8 mouse cellular contexts compared by ENCODE assay signal in genomic region chr15:100038470-100038971, GRCm38 (mm10). TPM values are rescaled to one million over a fixed set of nuclear protein-coding genes. Genes with fewer than 3 reads are reported as not detected.
A peak's percentile ranks its signal among the peaks of the same experiment; 100 is the strongest.
DNase-seq lines count a peak whose midpoint lies in the region; ATAC-seq and TF ChIP-seq lines count a peak whose summit lies in the region.

Gene Dip2b (plus strand): TSS chr15:100038664.

- DNase-seq in A20 (ENCODE audit: low read depth, low spot score), result peak; percentile 95
- peak; percentile 94 for DNase-seq in embryonic facial prominence, embryonic 14.5 days (ENCODE audit: low spot score)
- peak; percentile 90 for DNase-seq in heart, adult 8-10 months (ENCODE audit: low spot score)
- DNase-seq in kidney, adult 8-10 months, result peak; percentile 90 to 97
- peak; percentile 92 to 99 for DNase-seq in spleen, adult 18-20 months

- no peaks in the 10 kb centered on the region for H3K9me3 ChIP-seq in embryonic facial prominence, embryonic 14.5 days (ENCODE audit: control insufficient read depth, low read length)
- H3K9me3 ChIP-seq in limb, embryonic 13.5 days, result no peaks in the 10 kb centered on the region
- H3K9me3 ChIP-seq in midbrain, embryonic 15.5 days, result no peaks in the 10 kb centered on the region

- H3K9ac ChIP-seq in embryonic facial prominence, embryonic 14.5 days (ENCODE audit: low read depth, low read length), result peak within 1 kb of the TSS; percentile 98
- H3K9ac ChIP-seq in limb, embryonic 13.5 days, result peak within 1 kb of the TSS; percentile 97
- peak within 1 kb of the TSS; percentile 100 for H3K9ac ChIP-seq in midbrain, embryonic 15.5 days

- peak; percentile 95 for TF ChIP-seq CTCF in bone marrow, adult 2 months (IDR thresholded peaks at IDR 0.05; ENCODE audit: control insufficient read depth, insufficient read depth, low read length)

- no peaks in the 10 kb centered on the region for H3K36me3 ChIP-seq in embryonic facial prominence, embryonic 14.5 days (ENCODE audit: control insufficient read depth, insufficient read depth, low read length)
- no peaks in the 10 kb centered on the region for H3K36me3 ChIP-seq in limb, embryonic 13.5 days
- no peaks in the 10 kb centered on the region for H3K36me3 ChIP-seq in midbrain, embryonic 15.5 days (replicated peaks)

- peaks cover 8% of the 10 kb centered on the region for H3K4me1 ChIP-seq in bone marrow, adult 2 months (ENCODE audit: control insufficient read depth, insufficient read depth, low read length)
- H3K4me1 ChIP-seq in embryonic facial prominence, embryonic 14.5 days (ENCODE audit: control insufficient read depth, insufficient read depth, low read length), result peaks cover 23% of the 10 kb centered on the region
- H3K4me1 ChIP-seq in limb, embryonic 13.5 days, result peaks cover 28% of the 10 kb centered on the region
- peaks cover 33% of the 10 kb centered on the region for H3K4me1 ChIP-seq in midbrain, embryonic 15.5 days

- TF ChIP-seq POLR2A in bone marrow, adult 2 months (IDR thresholded peaks at IDR 0.05; ENCODE audit: borderline replicate concordance, control insufficient read depth, low read depth, low read length), result peak; percentile 70; the same call in 1 of the 2 replicates

- peak within 1 kb of the TSS; percentile 65 for H3K4me2 ChIP-seq in embryonic facial prominence, embryonic 14.5 days (ENCODE audit: low read depth, low read length)
- H3K4me2 ChIP-seq in limb, embryonic 13.5 days (replicated peaks), result peak within 1 kb of the TSS; percentile 82
- peak within 1 kb of the TSS; percentile 71 for H3K4me2 ChIP-seq in midbrain, embryonic 15.5 days

- H3K27ac ChIP-seq in bone marrow, adult 2 months (ENCODE audit: control insufficient read depth, insufficient read depth, low read depth, low read length, poor library complexity), result peak within 1 kb of the TSS; percentile 94
- peak within 1 kb of the TSS; percentile 95 for H3K27ac ChIP-seq in embryonic facial prominence, embryonic 14.5 days (replicated peaks; ENCODE audit: low read depth, low read length)
- H3K27ac ChIP-seq in limb, embryonic 13.5 days, result peak within 1 kb of the TSS; percentile 91
- H3K27ac ChIP-seq in midbrain, embryonic 15.5 days, result peak within 1 kb of the TSS; percentile 100

- WGBS in bone marrow, adult 2 months, result under 1% methylated on average over 68 of the region's 68 CpGs
- 3% methylated on average over 5 of the region's 68 CpGs for WGBS in embryonic facial prominence, embryonic 14.5 days
- under 1% methylated on average over 51 of the region's 68 CpGs for WGBS in limb, embryonic 13.5 days
- WGBS in midbrain, embryonic 15.5 days, result 1% methylated on average over 51 of the region's 68 CpGs

- H3K4me3 ChIP-seq in bone marrow, adult 2 months (replicated peaks; ENCODE audit: control insufficient read depth, low read depth, low read length), result peak within 1 kb of the TSS; percentile 59
- H3K4me3 ChIP-seq in embryonic facial prominence, embryonic 14.5 days (ENCODE audit: low read depth, low read length), result peak within 1 kb of the TSS; percentile 93
- peak within 1 kb of the TSS; percentile 94 for H3K4me3 ChIP-seq in limb, embryonic 13.5 days
- H3K4me3 ChIP-seq in midbrain, embryonic 15.5 days, result peak within 1 kb of the TSS; percentile 99

- peak; percentile 89 for ATAC-seq in embryonic facial prominence, embryonic 14.5 days (ENCODE audit: low read depth)
- peak; percentile 90 for ATAC-seq in limb, embryonic 13.5 days (ENCODE audit: low FRiP score, low read depth)
- ATAC-seq in midbrain, embryonic 15.5 days (replicated peaks), result peak; percentile 90

- no peaks in the 10 kb centered on the region for H3K27me3 ChIP-seq in embryonic facial prominence, embryonic 14.5 days (replicated peaks; ENCODE audit: control insufficient read depth, insufficient read depth, low read length)
- H3K27me3 ChIP-seq in limb, embryonic 13.5 days, result peaks cover 3% of the 10 kb centered on the region; the same call in 1 of the 2 replicates
- H3K27me3 ChIP-seq in midbrain, embryonic 15.5 days (replicated peaks), result no peaks in the 10 kb centered on the region

RNA-seq across cellular contexts. Expression of gene Dip2b, which starts in this region (rescaled TPM):
- 3.3 and 7.1 TPM in 2 replicates for polyA plus RNA-seq in bone marrow, adult 2 months (2011; ENCODE audit: insufficient read depth, insufficient read length, low replicate concordance, missing spikeins)
- 14.9 and 15.3 TPM in 2 replicates for polyA plus RNA-seq in embryonic facial prominence, embryonic 14.5 days (2014; fragmentation: Nextera tagmentation; extraction: Ambion mirVana)
- total RNA-seq in heart, adult 8-10 months (2022), result 10 to 100 TPM; 19.1 to 25.3 (median 21.9) TPM
- polyA plus RNA-seq in limb, embryonic 13.5 days (2015; fragmentation: Nextera tagmentation; extraction: Ambion mirVana), result 11.0 and 11.1 TPM in 2 replicates
- 18.9 and 20.2 TPM in 2 replicates for polyA plus RNA-seq in midbrain, embryonic 15.5 days (2015; fragmentation: Nextera tagmentation; extraction: Ambion mirVana)

Comparison
In these comparisons a context has a peak if more than half of its experiments do, and no peak if none do; other contexts are left out.
1. Peak in every context shown above with its lines: DNase-seq, ATAC-seq, H3K4me3 ChIP-seq and H3K27ac ChIP-seq.